Mouse (Mus musculus): Measurements from ENCODE around the gene Tomt. TPM values are rescaled to one million over a fixed set of nuclear protein-coding genes. Genes with fewer than 3 reads are reported as not detected.
"Not testable (repeated sequence)": the region's sequence is repeated elsewhere in the genome, so short reads cannot be mapped to it uniquely, and the experiment has no call there.

The Tomt gene
- polyA plus RNA-seq, 1 experiment, result 0.19 TPM

DNA sequence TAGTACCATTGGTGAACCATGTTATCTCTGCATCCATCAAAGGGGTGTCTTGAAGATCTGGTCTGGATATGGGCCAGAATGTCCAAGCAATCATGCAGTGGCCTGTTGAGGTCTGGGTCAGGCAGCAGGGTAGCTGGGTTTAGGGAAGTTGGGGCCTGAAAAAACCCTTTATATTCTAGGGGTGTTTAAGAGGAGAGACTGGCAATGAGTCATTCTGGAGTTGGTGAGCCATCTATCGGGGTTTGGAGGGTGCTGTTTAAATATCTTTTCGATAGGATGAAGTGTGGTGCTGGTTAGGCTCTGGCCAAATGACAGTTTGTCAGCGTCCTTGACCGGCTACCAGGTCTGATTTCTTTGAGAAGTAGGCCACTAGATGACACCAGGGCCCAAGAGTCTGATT is 29.8 kb upstream of the Tomt start:
- TF ChIP-seq POLR2A (IDR thresholded peaks at IDR 0.05; ENCODE audit: extremely low read depth, insufficient read depth, low read length) (no peak), CTCF (IDR thresholded peaks at IDR 0.05; ENCODE audit: extremely low read depth, insufficient read depth, low read length) (no peak)
- Histone ChIP-seq H3K27ac (ENCODE audit: insufficient read depth, low read length) (no peak overlapping the region), H3K4me3 (ENCODE audit: insufficient read depth, low read length) (no peak overlapping the region), H3K4me1 (ENCODE audit: control insufficient read depth, insufficient read depth, low read length) (peaks cover 1% of the 10 kb centered on the region)

DNA sequence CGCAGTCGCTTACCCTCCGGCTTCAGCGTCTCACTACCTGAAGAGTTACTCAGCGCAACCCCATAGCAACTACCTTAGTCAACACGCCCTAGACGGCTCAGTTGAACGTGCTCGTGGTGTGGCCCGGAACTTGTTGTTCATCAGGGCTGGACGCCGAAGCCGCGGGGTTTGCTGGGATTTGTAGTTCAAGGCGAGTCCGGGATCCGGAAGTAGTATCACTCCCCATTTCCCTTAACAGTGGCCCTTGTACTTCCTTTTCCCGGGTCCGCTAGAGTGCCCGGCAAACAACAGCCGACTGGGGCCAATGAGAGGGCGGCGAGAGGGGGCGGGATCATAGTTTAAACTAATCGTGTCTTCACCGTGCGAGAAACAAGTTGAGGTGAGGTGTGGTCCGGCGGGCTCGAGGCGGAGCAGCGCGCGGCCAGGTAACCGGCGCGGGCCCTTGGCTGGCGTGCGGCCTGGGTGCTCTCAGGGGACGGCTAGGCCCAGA is 27.6 kb upstream of the Tomt start, which contains the start of the genes Lrrc51 and Numa1:
Gene Lrrc51 (minus strand): TSS at position 145 of the 490 bp plus-strand sequence.
Gene Numa1 (plus strand): TSS at position 361 of the 490 bp plus-strand sequence.
- Histone ChIP-seq H3K27ac (ENCODE audit: insufficient read depth, low read length) (no peak within 1 kb of the TSS), H3K4me1 (ENCODE audit: control insufficient read depth, insufficient read depth, low read length) (peaks cover 1% of the 10 kb centered on the region), H3K4me3 (ENCODE audit: insufficient read depth, low read length) (peak within 1 kb of the TSS; percentile 57)
- TF ChIP-seq CTCF (IDR thresholded peaks at IDR 0.05; ENCODE audit: extremely low read depth, insufficient read depth, low read length) (no peak), POLR2A (IDR thresholded peaks at IDR 0.05; ENCODE audit: extremely low read depth, insufficient read depth, low read length) (peak; percentile 83)

DNA sequence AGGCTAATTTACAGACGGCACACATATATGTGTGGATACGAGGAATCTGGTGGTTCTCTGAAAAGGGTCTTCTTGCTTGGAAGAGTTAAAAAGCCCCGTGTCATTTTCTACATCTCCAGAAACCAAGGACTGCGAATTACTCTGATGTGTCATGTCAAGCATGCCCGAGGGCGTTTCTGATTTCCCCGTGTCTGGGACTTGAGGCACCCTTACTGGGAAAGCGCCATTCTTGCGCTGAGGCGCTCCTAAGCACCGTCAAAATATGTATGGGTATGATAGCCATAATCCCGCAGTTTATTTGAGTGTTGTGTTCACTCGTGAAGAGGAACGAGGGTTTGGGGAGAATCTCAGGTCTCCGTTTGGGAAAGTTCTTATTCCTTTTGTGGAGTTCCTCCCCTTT is 27.1 kb upstream of the Tomt start:
- peak overlapping the region; percentile 57 for H3K4me3 ChIP-seq (ENCODE audit: insufficient read depth, low read length)
- H3K27ac ChIP-seq (ENCODE audit: insufficient read depth, low read length), result no peak overlapping the region
- peaks cover 1% of the 10 kb centered on the region for H3K4me1 ChIP-seq (ENCODE audit: control insufficient read depth, insufficient read depth, low read length)
- TF ChIP-seq POLR2A (IDR thresholded peaks at IDR 0.05; ENCODE audit: extremely low read depth, insufficient read depth, low read length) (no peak), CTCF (IDR thresholded peaks at IDR 0.05; ENCODE audit: extremely low read depth, insufficient read depth, low read length) (no peak)

DNA sequence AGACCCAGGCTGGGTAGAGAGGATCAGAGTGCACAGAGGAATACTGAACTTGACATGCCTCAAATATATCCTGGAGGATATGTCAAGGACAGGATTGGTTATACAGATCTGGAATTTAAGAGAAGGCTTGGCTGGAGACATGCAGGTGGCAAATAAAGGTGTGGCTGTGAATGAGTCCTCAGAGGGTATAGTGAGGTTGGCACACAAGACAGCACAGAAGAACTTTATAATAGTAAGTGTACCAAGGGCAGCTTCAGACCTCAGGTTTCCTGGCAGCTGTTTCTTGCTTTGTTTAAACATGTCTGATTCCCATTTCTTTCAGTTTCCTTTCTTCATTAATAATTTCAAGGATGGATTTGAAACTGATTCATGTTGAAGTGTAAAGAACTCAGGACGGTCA is 26.4 kb upstream of the Tomt start:
- H3K4me3 ChIP-seq (ENCODE audit: insufficient read depth, low read length), result peak overlapping the region; percentile 57; the same call in 1 of the 2 replicates
- TF ChIP-seq CTCF (IDR thresholded peaks at IDR 0.05; ENCODE audit: extremely low read depth, insufficient read depth, low read length), result no peak
- no peak for TF ChIP-seq POLR2A (IDR thresholded peaks at IDR 0.05; ENCODE audit: extremely low read depth, insufficient read depth, low read length)
- no peak overlapping the region for H3K27ac ChIP-seq (ENCODE audit: insufficient read depth, low read length)

DNA sequence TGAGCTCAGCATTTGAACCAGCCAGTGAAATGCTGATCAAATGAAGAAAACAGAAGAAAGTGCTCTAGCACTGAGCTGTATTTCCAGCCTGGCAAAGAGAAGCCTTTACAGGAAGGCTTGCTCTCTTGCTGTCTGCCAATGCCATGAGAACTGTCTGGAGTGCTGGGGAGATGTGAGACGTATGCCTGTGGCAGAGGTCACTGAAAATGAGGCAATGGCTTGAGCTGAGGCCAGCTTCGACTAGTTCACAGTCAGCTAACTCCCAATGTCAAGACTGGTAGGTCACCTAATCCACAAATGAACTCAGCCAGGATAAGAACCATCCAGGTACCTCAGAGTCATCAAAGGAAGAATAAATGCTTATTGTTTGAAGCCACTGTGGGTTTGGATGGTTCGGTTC is 21.9 kb upstream of the Tomt start:
- Histone ChIP-seq H3K4me3 (ENCODE audit: insufficient read depth, low read length) (no peak overlapping the region), H3K27ac (ENCODE audit: insufficient read depth, low read length) (no peak overlapping the region), H3K4me1 (ENCODE audit: control insufficient read depth, insufficient read depth, low read length) (no peaks in the 10 kb centered on the region)
- TF ChIP-seq CTCF (IDR thresholded peaks at IDR 0.05; ENCODE audit: extremely low read depth, insufficient read depth, low read length) (no peak), POLR2A (IDR thresholded peaks at IDR 0.05; ENCODE audit: extremely low read depth, insufficient read depth, low read length) (no peak)

More for the DNA sequence above, 26.4 kb upstream of the Tomt start:
- peaks cover 1% of the 10 kb centered on the region for H3K4me1 ChIP-seq (ENCODE audit: control insufficient read depth, insufficient read depth, low read length)

DNA sequence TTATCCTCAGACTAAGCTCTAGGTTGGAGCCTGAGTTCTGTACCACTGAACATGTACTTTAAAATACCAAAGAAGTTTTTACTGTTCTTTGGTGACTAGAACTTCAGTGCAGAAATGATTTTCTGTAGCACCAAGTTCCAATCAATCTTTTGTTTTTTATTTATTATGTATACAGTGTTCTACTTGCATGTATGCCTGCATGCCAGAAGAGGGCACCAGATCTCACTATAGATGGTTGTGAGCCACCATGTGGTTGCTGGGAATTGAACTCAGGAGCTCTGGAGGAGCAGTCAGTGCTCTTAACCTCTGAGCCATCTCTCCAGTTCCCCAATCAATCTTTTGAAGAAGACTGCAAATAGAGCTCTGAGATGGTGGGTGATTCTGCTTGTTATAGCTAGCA is 19.7 kb upstream of the Tomt start:
- not testable (repeated sequence) for H3K4me1 ChIP-seq (ENCODE audit: control insufficient read depth, insufficient read depth, low read length); H3K4me3 ChIP-seq (ENCODE audit: insufficient read depth, low read length); H3K27ac ChIP-seq (ENCODE audit: insufficient read depth, low read length)

DNA sequence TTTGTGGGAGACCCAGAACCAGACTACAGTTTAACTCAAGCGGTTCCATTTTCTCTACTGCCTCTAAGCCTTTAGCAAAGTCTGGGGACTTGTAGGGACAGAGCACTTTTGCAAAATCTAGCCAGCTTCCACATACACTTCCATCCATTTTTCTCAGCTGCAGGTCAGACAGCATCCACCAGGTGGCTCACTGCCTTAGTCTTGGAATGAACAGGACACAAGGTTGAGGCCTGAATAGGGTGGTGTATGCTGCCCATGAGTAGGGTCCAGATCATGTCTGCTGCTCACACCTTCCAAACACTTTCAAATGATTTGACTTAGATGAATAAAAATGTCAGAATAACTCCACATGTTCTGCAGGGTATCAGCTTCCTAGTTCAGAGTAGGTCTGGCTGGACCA is 11.9 kb upstream of the Tomt start:
- Histone ChIP-seq H3K4me1 (ENCODE audit: control insufficient read depth, insufficient read depth, low read length) (no peaks in the 10 kb centered on the region), H3K27ac (ENCODE audit: insufficient read depth, low read length) (no peak overlapping the region), H3K4me3 (ENCODE audit: insufficient read depth, low read length) (no peak overlapping the region)
- TF ChIP-seq POLR2A (IDR thresholded peaks at IDR 0.05; ENCODE audit: extremely low read depth, insufficient read depth, low read length) (no peak), CTCF (IDR thresholded peaks at IDR 0.05; ENCODE audit: extremely low read depth, insufficient read depth, low read length) (peak; percentile 90)

DNA sequence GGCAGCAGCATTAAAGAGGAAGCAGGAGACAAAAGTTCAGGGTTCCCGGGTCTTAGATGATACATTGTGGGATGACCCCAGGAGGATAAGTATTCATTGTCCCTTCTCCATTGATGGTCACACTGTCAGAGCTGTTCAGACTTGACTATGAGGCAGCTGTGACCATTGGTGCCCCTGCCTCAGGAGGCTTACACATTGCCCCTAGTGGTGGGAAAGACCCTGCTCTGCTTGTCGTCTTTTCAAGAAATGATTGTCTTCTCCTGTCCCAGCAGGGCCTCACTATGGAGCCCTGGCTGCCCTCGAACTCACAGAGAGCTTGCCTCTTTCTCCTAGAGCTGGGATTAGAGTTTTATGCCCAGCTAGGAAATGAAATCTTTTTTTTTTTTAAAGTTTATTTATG is 5.8 kb upstream of the Tomt start:
- Histone ChIP-seq H3K27ac (ENCODE audit: insufficient read depth, low read length) (no peak overlapping the region), H3K4me3 (ENCODE audit: insufficient read depth, low read length) (no peak overlapping the region), H3K4me1 (ENCODE audit: control insufficient read depth, insufficient read depth, low read length) (0 out of 2 replicates have a peak, but pooled peaks cover 1% of the 10 kb centered on the region)
- TF ChIP-seq POLR2A (IDR thresholded peaks at IDR 0.05; ENCODE audit: extremely low read depth, insufficient read depth, low read length) (no peak), CTCF (IDR thresholded peaks at IDR 0.05; ENCODE audit: extremely low read depth, insufficient read depth, low read length) (no peak)

DNA sequence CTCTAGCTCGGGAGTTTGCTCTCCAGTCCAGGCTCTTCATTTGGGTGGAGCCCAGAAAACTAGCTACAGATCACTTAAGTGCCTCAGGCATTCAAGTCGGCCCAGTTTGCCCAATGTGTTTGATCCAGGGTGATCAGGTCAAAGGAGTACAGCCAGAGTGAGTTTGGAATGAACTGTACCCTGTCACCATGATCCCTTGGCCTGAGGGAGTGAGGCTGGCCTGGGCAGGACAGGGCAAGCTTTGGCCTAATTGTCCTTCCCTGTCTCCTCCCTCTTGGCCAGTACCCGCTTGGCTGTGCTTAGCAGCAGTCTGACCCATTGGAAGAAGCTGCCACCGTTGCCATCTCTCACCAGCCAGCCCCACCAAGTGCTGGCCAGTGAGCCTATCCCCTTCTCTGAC is 4.0 kb upstream of the Tomt start:
- Histone ChIP-seq H3K27ac (ENCODE audit: insufficient read depth, low read length) (no peak overlapping the region), H3K4me1 (ENCODE audit: control insufficient read depth, insufficient read depth, low read length) (peaks cover 5% of the 10 kb centered on the region), H3K4me3 (ENCODE audit: insufficient read depth, low read length) (no peak overlapping the region)
- no peak for TF ChIP-seq POLR2A (IDR thresholded peaks at IDR 0.05; ENCODE audit: extremely low read depth, insufficient read depth, low read length)
- TF ChIP-seq CTCF (IDR thresholded peaks at IDR 0.05; ENCODE audit: extremely low read depth, insufficient read depth, low read length), result no peak

DNA sequence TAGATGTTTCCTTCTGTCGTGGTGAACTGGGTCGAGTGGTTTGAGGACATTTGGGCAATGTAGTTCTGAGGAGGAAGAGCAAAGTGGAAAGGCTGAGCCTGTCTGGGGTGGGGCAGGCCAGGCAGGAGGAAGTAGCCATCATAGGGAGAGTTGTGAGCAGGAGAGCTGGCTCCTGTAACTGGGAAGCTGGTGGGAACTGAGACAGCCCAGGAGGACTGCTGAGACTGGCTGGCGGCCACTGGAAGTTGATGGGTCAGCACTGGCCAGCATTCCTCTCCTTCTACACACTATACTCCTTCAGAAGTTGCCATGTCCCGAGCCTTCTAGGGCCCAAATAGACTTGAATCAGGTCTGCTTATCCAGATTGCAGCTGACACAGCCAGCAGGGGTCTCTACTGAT is 2.2 kb upstream of the Tomt start:
- no peak for TF ChIP-seq POLR2A (IDR thresholded peaks at IDR 0.05; ENCODE audit: extremely low read depth, insufficient read depth, low read length)
- TF ChIP-seq CTCF (IDR thresholded peaks at IDR 0.05; ENCODE audit: extremely low read depth, insufficient read depth, low read length), result no peak
- peaks cover 5% of the 10 kb centered on the region for H3K4me1 ChIP-seq (ENCODE audit: control insufficient read depth, insufficient read depth, low read length)
- no peak overlapping the region for H3K4me3 ChIP-seq (ENCODE audit: insufficient read depth, low read length)
- H3K27ac ChIP-seq (ENCODE audit: insufficient read depth, low read length), result no peak overlapping the region
